Mouse (Mus musculus): Measurements from ENCODE around the gene Naa40.

Naa40 gene

DNA sequence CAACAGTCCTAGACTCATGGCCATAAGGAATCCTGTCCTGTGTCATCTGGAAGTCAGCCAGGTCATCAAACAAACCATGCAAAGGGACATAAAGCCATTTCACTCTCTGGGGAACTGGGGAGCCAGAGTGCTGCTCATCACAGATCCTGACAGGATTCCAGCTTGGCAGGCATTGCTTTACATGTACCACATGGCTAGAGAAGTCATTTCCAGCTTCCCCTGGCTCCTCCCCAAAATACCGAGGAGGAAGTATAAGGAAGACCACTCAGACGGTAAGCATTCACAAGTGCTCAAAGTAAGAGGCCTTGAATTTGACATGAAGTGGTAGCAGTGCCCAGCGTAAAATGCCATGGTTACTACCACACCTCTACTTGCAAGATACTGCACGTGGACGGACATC is 26.5 kb downstream of the Naa40 start:
- no peak for DNase-seq (ENCODE audit: low spot score)

DNA sequence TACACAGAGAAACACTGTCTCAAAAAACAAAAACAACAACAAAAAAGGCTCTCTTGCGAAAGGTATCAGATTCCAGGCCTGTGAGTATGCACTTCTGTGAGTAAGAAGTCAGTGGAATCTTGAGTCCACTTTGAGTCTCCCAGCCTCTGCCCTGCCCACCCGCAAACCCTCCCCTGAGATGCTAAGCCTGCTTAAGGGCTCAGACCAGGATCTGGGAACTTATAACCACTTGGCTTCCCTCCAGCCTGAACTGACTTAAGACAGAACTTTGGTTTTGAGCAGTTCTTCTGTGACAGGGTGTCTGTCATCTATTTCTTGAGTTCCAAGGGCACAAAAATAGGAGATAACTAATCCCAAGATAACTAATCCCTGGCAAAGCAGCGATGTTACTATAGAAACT is 28.0 kb downstream of the Naa40 start:
- DNase-seq (ENCODE audit: low spot score), result no peak

DNA sequence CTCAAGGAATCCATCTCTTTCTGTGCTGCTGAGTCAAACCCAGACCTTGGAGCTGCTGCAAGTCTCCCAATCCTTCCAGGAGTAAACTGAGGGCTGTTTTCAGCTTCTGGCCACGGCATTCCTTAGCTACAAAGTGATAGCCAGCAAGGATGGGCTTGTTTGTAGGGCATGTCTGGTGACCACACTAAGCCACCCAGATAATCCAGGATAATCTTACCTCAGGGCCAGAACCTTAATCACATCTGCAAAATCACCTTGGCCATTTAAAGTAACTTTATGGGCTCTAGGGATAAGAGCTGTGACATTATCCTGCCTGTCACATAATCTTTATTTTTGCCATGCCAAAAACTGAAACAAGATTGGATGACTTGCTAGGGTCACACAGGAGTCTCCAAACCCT is 28.8 kb downstream of the Naa40 start:
- DNase-seq (ENCODE audit: low spot score), result no peak

DNA sequence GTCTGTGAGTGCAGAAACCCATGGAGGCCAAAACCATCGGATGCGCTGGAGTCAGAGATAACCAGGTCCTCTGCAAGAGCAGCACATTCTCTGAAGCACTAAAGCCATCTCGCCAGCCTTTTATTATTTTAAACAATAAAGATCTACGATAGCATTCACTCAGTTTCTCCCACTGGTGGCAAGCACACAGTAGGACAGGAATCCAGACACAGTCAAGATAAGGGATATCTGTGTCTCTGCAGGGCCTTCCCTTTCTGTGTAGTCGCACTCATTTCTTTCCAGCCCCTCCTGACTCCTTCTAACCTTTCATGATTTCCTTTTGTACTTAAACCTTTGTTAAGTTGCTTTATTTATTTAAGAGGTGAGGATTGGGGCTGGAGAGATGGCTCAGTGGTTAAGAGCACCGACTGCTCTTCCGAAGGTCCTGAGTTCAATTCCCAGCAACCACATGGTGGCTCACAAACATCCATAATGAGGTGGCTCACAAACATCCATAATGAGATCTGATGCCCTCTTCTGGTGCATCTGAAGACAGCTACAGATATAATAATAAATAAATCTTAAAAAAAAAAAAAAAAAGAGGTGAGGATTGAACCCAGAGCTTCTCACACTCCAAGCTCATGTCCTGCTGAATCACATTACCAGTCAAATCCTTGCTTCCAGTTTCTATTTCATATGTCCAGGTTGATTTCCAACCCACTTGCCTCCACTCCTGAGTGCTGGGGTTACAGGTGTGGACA is 30.9 kb downstream of the Naa40 start:
- no peak for DNase-seq (ENCODE audit: low spot score)

DNA sequence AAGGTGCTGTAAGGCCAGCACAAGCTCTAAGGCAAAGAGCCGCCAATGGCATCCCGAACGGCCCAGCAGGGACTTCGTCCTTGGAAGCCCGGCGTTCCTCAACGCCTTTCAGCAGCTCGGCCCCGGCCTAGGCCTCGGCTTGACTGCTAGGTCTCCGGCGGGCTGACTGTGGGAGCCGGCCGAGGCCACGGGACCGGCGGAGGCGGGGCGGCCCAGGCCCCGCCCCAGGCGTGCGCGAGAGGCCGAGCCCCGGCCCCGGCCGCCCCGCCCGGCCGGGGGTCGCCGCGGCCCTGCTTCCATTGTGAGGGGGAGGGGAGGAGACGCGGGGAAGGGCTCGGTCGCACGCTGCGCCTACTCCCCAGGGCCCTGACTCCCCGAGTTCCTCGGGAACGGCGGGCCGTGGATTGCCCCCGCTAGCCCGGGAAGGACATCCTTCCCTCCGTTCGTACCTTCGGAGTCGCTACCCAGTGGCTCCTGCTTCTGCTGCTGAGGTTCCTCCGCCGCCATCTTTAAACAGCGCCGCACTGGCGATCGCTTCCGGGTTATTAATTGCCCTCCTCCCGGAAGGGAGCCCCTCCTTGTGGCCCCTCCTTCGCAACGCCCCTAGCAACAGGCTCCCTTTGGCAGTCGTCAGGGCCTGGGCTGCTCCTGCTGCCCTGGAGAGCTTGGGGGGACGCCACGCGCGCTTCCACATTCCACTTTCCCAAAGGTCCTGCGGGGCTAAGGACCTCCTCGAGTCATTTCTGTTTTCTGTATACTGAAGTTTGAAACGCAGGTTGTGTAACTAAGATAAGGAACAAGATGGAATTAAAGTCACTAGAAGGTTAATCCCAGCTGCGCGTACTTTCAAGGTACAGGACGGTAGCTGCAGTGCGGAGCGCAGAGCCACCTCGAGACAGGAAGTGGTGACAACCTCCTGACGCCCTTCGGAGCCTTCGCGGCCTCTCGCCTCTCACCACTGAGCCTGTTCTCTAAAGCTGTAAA is 34.9 kb downstream of the Naa40 start, which contains the start of gene Otub1:
Gene Otub1 (minus strand): TSS at position 564 of the 984 bp plus-strand sequence.
- DNase-seq (ENCODE audit: low spot score), result peak; percentile 91

DNA sequence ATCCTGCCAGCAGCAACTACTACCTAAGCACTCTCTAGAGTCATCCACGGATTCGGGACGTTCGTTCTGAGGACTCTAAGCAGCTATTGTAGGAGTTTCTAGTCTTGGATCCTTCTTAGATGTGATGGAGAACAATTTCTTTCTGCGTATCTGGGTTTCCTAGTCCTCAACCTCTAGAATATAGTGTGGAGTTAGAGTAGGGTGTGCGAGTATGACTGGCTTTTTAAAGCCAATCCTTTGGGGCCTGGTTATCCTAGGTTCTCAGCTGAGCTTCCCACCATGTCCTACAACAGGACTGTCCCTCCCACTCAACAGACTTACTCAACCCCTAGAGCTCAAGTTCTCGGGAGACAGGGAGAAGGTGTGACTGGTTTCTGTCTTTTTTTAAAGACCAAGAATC is 35.7 kb downstream of the Naa40 start:
- DNase-seq (ENCODE audit: low spot score), result no peak

DNA sequence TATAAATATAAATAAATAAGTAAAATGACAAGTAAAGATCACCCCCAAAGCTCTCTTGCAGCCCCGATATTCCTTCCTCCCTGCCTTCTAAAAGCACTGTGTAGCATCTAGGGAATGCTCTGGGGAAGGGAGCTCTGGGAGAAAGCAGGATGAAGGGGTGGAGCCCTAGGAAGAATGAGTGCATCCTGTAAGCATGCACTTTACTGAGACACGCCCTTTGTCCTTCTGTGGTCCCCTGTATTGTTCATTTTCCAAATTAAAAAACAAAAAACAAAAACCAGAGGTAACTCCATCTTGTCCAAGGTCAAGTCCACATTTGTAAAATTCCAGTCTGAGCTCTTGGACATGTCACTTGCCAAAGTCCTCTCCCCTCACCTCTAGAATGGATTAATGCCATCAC is 36.1 kb downstream of the Naa40 start:
- no peak for DNase-seq (ENCODE audit: low spot score)

DNA sequence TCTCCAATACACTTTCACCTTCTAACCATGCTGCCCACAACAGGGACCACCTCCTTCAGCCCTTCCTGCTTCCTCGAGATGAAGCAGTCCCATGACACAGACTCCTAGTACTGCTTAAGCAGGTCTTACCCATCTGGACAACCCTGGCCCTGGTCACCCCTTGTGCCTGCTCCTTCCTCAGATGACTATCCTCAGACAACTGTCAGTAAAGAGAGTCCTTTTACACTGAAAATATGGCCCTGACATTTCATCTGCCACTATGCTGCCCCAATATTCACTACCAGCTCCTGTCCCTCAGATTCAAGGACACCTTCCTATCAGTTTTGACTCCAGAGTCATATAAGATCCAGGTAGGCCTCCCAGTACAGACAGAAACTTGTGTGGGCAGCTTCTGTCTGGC is 40.6 kb downstream of the Naa40 start:
- no peak for DNase-seq (ENCODE audit: low spot score)

DNA sequence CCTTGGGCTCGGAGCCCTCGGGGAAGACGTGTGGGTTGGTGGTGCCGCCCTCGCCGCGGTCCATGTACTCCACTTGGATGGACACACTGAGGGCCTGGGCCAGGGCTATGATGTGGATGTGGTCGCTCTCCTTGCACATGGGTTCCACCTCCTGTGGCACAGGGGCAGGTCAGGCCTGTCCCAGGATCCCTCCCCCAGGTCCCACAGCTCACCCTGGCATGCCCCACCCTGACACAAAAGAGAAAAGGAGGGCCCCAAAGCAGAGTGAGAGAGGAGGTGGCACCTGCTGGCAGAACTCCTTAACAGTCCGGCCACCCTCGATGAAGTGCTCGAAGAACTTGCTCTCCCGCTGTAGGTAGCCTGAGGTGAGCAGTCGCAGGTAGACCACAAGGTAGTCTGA is 41.9 kb downstream of the Naa40 start:
- DNase-seq (ENCODE audit: low spot score), result no peak

DNA sequence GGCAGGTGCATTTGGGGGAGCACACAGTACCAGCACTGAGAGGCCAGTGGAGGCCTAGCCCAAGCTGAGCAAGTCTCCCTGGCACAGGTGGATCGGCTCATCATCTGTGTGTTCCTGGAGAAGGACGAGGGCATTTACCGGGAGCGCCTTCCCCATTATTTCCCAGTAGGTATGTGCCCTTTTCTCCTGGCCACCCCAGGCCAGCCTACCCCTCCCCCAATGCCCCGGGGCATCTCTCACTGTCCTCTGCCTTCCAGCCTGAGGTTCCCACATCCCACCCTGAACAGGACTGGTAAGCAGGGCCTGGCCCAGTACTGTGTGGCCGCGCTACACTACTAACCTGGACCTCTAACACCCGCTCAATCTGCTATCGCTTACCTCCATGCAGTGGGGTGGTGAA is 43.5 kb downstream of the Naa40 start:
- no peak for DNase-seq (ENCODE audit: low spot score)

DNA sequence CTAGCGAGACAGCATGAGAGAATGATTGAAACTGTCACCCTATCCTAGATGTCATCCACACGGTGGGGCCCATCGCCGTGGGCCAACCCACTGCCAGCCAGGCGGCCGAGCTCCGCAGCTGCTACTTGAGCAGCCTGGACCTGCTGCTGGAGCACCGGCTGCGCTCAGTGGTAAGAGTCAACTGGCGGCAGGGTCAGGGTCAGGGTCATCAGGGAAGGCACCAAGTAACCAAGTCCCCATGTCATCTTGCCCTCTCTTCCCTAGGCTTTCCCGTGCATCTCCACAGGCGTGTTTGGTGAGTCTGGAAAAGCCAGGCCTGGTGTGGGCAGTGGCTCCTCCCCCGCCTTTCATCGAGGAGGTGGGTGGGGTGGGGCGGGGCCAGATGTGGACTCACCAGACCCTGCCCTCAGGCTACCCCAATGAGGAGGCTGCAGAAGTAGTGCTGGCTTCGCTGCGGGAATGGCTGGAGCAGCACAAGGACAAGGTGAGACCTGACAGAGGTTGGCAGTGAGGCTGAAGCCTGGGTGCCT is 44.2 kb downstream of the Naa40 start:
- no peak for DNase-seq (ENCODE audit: low spot score)

DNA sequence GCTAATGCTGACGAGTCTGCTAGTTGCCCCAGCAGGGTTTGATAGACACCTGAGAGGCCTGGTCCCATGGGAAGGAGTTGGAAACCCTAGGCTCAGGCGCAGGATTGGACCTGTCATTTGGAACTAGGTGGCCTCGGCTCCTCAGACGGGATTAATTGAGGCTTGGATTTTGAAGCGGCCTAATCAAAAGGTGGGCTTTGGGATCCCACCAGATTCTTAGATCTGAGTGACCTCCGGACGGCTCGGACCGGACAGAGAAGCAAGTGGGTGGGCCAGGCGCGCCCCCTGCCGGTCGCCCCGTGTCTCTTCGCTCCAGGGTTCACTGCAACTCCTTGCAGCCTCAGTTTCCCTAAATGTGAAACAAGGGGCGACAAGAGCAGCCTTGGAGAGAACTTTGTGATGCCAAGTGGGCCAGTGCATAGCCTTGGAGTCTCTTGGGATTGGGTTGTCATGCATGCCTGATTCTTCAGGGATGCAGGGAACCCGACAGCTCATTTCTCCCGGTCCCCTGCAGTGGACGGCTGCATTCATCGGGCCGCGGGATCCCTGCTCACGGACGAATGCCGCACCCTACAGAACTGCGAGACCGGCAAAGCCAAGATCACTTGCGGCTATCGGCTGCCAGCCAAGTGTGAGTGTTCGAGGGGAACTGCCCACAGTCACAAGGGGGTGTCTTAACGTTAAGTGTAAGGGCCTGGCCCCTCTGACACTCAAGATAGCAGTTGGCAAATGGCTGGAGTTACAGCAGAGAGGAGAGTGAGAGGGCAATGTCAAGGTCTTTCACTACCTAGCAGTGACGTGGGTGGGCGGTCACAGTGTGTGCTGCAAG is 44.9 kb downstream of the Naa40 start:
- DNase-seq (ENCODE audit: low spot score), result peak; percentile 65

DNA sequence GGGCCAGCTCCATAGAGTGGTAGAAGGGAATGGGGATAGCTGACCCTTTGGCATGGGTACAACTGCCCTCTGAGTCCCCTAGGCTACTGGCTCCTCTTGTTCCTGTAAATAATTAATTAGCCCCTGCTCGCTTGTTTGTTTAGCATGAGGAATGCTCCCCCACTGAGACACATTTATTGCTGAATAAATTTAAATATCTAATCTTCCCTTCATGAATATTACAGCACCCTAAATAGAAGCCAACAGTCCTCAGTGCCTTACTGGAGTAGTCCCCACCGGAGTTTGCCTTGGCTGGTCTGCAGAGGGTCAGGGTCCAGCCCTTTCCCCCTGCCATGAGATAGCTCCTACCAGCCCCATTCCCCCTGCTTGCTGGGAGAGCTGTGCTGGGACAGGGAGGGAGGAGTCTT is 48.4 kb downstream of the Naa40 start:
- no peak for DNase-seq (ENCODE audit: low spot score)

DNA sequence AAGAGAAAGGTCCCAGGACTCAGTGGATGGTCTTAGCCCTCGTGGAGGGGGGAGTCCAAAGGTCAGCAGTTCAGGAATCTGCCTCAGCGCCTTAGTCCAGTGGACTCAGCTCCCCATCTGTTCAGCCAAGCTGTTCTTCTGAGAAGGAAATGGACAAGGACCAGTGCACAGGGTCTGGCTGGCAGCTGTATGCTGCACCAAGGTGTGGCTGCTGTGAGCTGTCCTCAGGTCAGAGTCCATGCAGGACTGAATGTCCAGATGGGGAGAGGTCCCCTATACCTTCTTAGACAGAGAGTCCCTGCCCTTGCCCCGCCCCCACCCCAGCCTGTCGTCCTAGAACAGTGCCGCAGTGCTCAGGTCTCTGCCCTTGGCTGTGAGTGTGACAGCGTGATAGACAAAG is 49.3 kb downstream of the Naa40 start:
- DNase-seq (ENCODE audit: low spot score), result no peak

DNA sequence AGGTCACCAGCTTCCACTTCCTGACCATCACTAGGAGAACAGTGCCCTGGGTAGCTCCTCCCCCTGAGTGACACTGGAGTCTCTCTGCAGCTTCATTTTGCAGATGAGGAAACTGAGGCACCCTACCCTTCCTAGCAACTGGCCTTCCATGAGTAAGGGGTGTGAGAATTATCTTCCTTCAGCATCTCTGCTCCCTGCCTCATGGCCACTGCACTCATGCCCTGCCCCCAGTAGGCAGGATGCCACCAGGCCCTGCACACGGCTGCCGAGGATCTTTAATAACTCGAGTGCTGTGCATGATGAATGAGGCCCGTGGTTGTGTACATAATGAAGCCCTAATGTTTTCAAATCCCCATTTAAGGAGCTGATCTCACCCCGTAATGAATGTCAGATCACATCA is 50.0 kb downstream of the Naa40 start:
- no peak for DNase-seq (ENCODE audit: low spot score)

DNA sequence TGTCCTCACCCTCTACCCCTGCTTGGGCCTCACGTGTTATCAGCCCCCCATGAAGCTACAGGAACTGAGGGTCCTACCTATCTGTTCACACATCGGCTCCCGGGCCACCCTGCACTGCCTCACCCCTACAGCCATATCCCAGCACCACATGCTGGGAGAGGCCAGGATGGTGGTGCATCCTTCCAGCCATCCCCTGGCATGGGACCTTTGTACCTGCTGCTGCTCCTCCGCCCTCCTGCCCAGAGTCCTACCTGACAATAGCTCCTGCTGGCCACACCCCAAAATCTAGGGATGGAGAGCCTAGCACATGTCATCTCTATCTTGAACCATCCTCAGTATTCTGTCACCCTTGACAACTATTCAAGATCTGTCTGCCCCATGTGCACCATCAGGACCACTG is 52.0 kb downstream of the Naa40 start:
- no peak for DNase-seq (ENCODE audit: low spot score)

DNA sequence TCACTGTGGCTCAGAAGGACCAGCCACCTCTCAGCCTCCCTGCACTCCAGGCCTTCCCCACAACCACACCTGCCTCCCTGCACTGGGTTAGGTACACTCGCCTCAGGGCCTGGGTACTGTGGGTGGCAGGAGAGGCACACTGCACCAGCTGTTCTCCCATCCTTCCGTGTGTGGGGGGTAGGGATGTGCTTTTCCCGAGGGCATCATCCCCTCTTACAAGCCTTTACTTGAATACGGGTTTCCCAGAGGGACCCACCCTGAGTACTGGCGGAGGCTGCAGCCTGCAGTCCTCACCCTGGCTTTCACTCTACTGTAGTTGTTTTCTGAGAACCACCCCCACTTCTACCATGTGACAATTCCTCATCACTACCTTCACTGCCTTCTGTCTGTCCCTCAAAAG is 53.8 kb downstream of the Naa40 start:
- no peak for DNase-seq (ENCODE audit: low spot score)

DNA sequence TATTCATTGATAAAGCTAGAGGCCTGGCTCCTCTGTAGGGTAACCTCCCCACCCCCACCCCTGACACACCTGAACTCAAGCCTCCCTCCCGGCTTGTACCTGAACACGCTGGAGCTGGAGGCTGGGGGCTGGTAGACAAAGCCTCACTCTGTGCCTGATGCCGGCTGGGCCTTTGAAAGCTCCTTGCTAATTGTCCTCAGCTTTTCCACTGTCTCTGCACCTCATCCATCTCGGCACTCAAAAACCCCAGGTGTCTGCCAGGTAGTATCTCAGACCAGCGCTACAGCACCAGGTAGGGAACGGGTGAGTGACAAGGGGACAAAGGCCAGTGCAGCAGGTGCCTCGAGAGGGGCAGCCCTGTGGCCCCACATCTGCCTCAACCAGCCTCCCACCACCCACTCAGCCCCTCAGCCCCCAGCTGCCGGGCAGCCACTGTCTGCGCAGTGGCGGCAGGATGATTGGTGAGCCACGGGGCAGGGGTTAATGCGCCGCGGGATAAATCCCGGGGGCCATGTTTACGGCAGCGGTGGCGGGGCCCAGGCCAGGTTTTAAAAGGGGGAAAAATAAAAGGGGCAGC is 55.2 kb downstream of the Naa40 start:
- DNase-seq (ENCODE audit: low spot score), result no peak

DNA sequence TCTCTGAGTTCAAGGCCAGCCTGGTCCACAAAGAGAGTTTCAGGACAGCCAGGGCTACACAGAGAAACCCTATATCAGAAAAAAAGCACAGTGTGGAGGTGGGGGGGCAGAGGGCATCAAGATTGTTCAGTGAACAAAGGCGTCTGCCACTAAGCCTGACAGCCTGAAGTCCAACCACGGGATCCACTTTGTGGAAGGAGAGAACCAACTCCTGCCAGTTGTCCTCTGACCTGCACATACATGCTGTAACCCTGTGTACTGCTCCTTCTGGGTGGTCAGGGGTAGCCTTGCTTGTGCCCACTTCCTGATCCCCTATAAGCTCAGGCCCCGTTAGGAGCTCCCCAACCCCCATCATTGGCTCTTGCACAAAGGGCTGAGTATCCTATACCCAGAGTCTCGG is 55.9 kb downstream of the Naa40 start:
- no peak for DNase-seq (ENCODE audit: low spot score)

DNA sequence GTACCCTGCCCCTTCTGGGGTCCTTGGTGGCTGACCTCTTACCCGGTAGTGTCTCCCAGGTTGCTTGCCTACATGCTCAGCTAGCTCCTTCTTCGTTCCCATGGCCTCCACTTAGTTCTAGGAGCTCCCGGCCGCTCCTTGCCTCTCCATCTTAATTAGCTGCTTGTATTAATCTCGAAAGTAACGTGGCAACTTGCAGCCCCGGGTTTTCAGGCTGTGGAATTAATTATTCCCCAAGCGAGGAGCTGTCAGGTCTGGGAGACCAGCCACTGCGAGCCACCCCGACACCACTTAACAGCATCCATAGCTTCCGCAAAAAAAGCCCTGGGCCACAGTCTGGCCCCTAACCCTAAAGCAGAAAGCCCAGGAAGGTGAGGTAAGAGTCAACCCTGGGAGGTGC is 57.6 kb downstream of the Naa40 start:
- no peak for DNase-seq (ENCODE audit: low spot score)

DNA sequence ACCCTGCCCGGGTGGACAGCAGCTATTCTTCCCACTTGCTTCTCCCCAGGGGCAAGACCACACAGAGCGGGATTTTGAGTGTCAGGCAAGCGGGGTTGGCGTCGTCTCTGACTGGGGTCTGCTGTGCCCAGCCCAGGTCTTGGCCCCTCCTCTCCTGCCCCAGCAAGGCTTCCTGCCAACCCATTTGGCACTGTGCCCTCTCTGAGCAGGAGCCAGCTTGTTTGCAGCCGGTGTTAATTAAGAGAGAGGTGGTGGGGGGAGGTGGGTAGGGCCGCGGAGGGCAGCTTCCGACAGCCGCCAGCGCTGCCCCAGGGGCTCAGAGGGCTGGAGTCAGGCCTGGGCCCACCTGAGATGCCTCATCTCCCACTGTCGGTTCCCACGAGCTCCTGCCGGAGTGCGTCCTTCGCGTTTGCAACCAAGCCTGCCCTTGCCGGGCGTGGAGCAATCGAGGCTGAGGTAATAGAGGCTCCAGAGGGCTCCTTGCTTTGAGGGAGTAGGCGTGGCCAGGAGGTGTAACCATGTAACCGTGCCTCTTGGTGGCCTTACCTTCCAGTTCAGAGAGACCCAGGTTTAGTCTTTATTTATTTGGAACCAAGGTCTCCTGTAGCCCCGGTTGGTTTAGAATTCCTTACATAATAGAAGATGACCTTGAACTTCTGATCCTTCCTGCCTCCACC is 58.6 kb downstream of the Naa40 start:
- peak; percentile 55 for DNase-seq (ENCODE audit: low spot score)
